Mouse (Mus musculus): ENCODE data around the gene Olfr572. TPM values are rescaled to one million over a fixed set of nuclear protein-coding genes. Genes with fewer than 3 reads are reported as not detected.

The Olfr572 gene
- total RNA-seq, 2 experiments from 2014 or later: not detected

Other genes starting within 250 kb of the Olfr572 start
- gene Trim68, start 237.1 kb upstream of the Olfr572 start, total RNA-seq (2014; fragmentation: Nextera tagmentation): 4.8 and 13.0 TPM in 2 replicates
- gene Trim68, start 237.1 kb upstream of the Olfr572 start, total RNA-seq (2017): 5.7 and 6.1 TPM in 2 replicates
- not detected in 2 replicates for gene Olfr557, start 228.5 kb upstream of the Olfr572 start, total RNA-seq (2014; fragmentation: Nextera tagmentation)
- gene Olfr557, start 228.5 kb upstream of the Olfr572 start, total RNA-seq (2017): not detected in 2 replicates
- gene Olfr558, start 222.2 kb upstream of the Olfr572 start, total RNA-seq (2014; fragmentation: Nextera tagmentation): not detected in 2 replicates
- not detected in 2 replicates for gene Olfr558, start 222.2 kb upstream of the Olfr572 start, total RNA-seq (2017)
- not detected in 2 replicates for gene Olfr33, start 205.3 kb upstream of the Olfr572 start, total RNA-seq (2014; fragmentation: Nextera tagmentation)
- gene Olfr33, start 205.3 kb upstream of the Olfr572 start, total RNA-seq (2017): not detected in 2 replicates
- not detected in 2 replicates for gene Olfr559, start 196.9 kb upstream of the Olfr572 start, total RNA-seq (2014; fragmentation: Nextera tagmentation)
- not detected in 2 replicates for gene Olfr559, start 196.9 kb upstream of the Olfr572 start, total RNA-seq (2017)
- gene Olfr560, start 165.0 kb upstream of the Olfr572 start, total RNA-seq (2014; fragmentation: Nextera tagmentation): not detected in 2 replicates
- not detected in 2 replicates for gene Olfr560, start 165.0 kb upstream of the Olfr572 start, total RNA-seq (2017)
- not detected in 2 replicates for gene Olfr78, start 164.9 kb upstream of the Olfr572 start, total RNA-seq (2014; fragmentation: Nextera tagmentation)
- gene Olfr78, start 164.9 kb upstream of the Olfr572 start, total RNA-seq (2017): not detected in 2 replicates
- gene Olfr561, start 153.2 kb upstream of the Olfr572 start, total RNA-seq (2014; fragmentation: Nextera tagmentation): not detected in 2 replicates
- not detected in 2 replicates for gene Olfr561, start 153.2 kb upstream of the Olfr572 start, total RNA-seq (2017)
- gene Olfr564, start 120.9 kb upstream of the Olfr572 start, total RNA-seq (2014; fragmentation: Nextera tagmentation): not detected in 2 replicates
- gene Olfr564, start 120.9 kb upstream of the Olfr572 start, total RNA-seq (2017): not detected in 2 replicates
- gene Olfr566, start 65.6 kb upstream of the Olfr572 start, total RNA-seq (2014; fragmentation: Nextera tagmentation): not detected in 2 replicates
- gene Olfr566, start 65.6 kb upstream of the Olfr572 start, total RNA-seq (2017): not detected in 2 replicates
- gene Olfr568, start 47.3 kb upstream of the Olfr572 start, total RNA-seq (2014; fragmentation: Nextera tagmentation): not detected in 2 replicates
- not detected in 2 replicates for gene Olfr568, start 47.3 kb upstream of the Olfr572 start, total RNA-seq (2017)
- gene Olfr569, start 33.5 kb upstream of the Olfr572 start, total RNA-seq (2014; fragmentation: Nextera tagmentation): not detected in 2 replicates
- gene Olfr569, start 33.5 kb upstream of the Olfr572 start, total RNA-seq (2017): not detected in 2 replicates
- not detected in 2 replicates for gene Olfr570, start 29.8 kb upstream of the Olfr572 start, total RNA-seq (2014; fragmentation: Nextera tagmentation)
- not detected in 2 replicates for gene Olfr570, start 29.8 kb upstream of the Olfr572 start, total RNA-seq (2017)
- not detected in 2 replicates for gene Olfr571, start 6.9 kb upstream of the Olfr572 start, total RNA-seq (2014; fragmentation: Nextera tagmentation)
- gene Olfr571, start 6.9 kb upstream of the Olfr572 start, total RNA-seq (2017): not detected in 2 replicates
- gene Olfr573-ps1, start 18.2 kb downstream of the Olfr572 start, total RNA-seq (2014; fragmentation: Nextera tagmentation): not detected in 2 replicates
- gene Olfr573-ps1, start 18.2 kb downstream of the Olfr572 start, total RNA-seq (2017): not detected in 2 replicates
- gene Olfr574, start 24.1 kb downstream of the Olfr572 start, total RNA-seq (2014; fragmentation: Nextera tagmentation): not detected in 2 replicates
- gene Olfr574, start 24.1 kb downstream of the Olfr572 start, total RNA-seq (2017): not detected in 2 replicates
- not detected in 2 replicates for gene Olfr575, start 34.4 kb downstream of the Olfr572 start, total RNA-seq (2014; fragmentation: Nextera tagmentation)
- not detected in 2 replicates for gene Olfr575, start 34.4 kb downstream of the Olfr572 start, total RNA-seq (2017)
- not detected in 2 replicates for gene Olfr576, start 38.3 kb downstream of the Olfr572 start, total RNA-seq (2014; fragmentation: Nextera tagmentation)
- gene Olfr576, start 38.3 kb downstream of the Olfr572 start, total RNA-seq (2017): not detected in 2 replicates
- not detected in 2 replicates for gene Olfr577, start 51.5 kb downstream of the Olfr572 start, total RNA-seq (2014; fragmentation: Nextera tagmentation)
- gene Olfr577, start 51.5 kb downstream of the Olfr572 start, total RNA-seq (2017): not detected in 2 replicates
- gene Olfr578, start 64.9 kb downstream of the Olfr572 start, total RNA-seq (2014; fragmentation: Nextera tagmentation): not detected in 2 replicates
- gene Olfr578, start 64.9 kb downstream of the Olfr572 start, total RNA-seq (2017): not detected in 2 replicates
- not detected in 2 replicates for gene Olfr582, start 113.6 kb downstream of the Olfr572 start, total RNA-seq (2014; fragmentation: Nextera tagmentation)
- gene Olfr582, start 113.6 kb downstream of the Olfr572 start, total RNA-seq (2017): not detected in 2 replicates
- not detected in 2 replicates for gene Olfr583, start 126.9 kb downstream of the Olfr572 start, total RNA-seq (2014; fragmentation: Nextera tagmentation)
- not detected in 2 replicates for gene Olfr583, start 126.9 kb downstream of the Olfr572 start, total RNA-seq (2017)
- not detected in 2 replicates for gene Olfr584, start 157.5 kb downstream of the Olfr572 start, total RNA-seq (2014; fragmentation: Nextera tagmentation)
- gene Olfr584, start 157.5 kb downstream of the Olfr572 start, total RNA-seq (2017): not detected in 2 replicates
- gene Olfr585, start 173.3 kb downstream of the Olfr572 start, total RNA-seq (2014; fragmentation: Nextera tagmentation): not detected in 2 replicates
- not detected in 2 replicates for gene Olfr585, start 173.3 kb downstream of the Olfr572 start, total RNA-seq (2017)
- gene Olfr586, start 201.2 kb downstream of the Olfr572 start, total RNA-seq (2014; fragmentation: Nextera tagmentation): not detected in 2 replicates
- not detected in 2 replicates for gene Olfr586, start 201.2 kb downstream of the Olfr572 start, total RNA-seq (2017)
- gene Olfr588-ps1, start 216.5 kb downstream of the Olfr572 start, total RNA-seq (2014; fragmentation: Nextera tagmentation): not detected in 2 replicates
- not detected in 2 replicates for gene Olfr588-ps1, start 216.5 kb downstream of the Olfr572 start, total RNA-seq (2017)
- not detected in 2 replicates for gene Olfr589, start 231.9 kb downstream of the Olfr572 start, total RNA-seq (2014; fragmentation: Nextera tagmentation)
- not detected in 2 replicates for gene Olfr589, start 231.9 kb downstream of the Olfr572 start, total RNA-seq (2017)

Measured in granulocyte monocyte progenitor cell, adult 5-6 weeks (primary cell).